Mouse (Mus musculus) spleen, adult 12 weeks (tissue): Measurements from ENCODE around the gene Ctdsp1.
A peak's percentile ranks its signal among the peaks of the same experiment; 100 is the strongest.

Source experiments
- DNase-seq: peaks from one replicate; pipeline ENCODE4 v3.0.0; 2022; ENCODE audit warnings: low spot score

Gene Ctdsp1

DNA sequence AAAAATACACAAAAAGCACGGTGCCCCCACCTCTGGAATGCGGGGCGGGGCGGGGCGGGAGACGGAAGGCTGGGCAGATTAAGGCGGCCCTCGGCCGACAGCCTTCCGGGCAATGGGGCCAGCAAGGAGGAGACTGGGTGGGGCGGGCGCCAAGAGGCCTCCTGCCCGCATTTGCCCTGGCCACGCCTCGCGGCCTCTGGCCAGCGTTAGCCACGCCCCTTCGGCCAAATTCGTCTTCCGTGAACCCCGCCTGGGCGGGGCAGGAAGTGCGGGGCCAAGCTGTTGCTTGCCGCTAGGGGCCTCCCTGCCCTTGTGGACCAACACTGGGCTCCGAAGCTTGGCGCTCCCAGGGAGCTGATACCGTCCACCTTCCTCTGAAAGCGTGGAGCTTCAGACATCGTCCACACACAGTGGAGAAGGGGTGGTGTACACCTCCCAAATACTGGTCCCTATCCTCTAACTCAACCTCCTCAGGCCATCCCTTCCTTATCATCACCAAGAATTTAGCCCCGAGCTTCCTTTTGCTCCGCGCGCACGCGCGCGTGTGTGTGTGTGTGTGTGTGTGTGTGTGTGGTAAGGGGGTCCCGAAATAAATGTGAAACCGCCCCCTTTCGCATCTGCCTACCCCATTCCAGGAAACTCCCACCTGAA is 6.1 kb downstream of the Ctdsp1 start:
- DNase-seq = peak; percentile 96

GRCm38 (mm10) chr1:74397919-74398451 is 6.7 kb downstream of the Ctdsp1 start:
- peak; percentile 71 for DNase-seq

- DNase-seq = no peak
Observed at GRCm38 (mm10) chr1:74400531-74400930, 9.2 kb downstream of the Ctdsp1 start.

DNA sequence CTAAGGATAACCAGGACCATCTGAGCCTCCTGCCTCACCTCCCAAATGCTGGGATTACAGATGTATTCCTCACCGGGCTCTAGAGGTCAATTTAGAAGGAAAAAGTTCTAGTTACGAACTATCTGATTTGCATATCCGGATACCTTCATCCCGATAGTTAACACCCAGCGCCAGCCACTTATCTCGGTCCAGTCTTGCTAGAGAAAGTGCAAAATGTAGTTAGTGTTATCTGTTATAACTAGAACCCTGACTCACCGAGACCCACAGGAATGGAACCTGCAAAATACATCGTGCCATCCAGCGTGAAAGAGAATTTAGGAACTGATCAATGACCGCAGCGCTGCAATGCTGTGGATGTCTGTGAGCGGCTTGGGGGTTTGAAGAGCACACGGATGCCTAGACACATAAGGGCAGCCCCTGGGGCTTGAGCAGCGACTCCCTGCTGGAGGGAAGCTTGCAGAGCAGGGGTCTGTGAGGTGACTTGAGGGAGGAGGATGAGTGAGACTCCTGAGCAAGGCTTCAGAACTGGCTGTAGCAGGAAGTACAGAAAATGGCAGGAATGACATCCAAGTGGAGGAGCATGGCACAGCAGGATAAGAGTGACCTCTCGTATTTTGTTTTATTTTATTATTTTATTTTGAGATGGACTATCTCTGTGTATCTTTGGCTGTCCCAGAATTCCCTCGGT is 9.8 kb downstream of the Ctdsp1 start:
- DNase-seq = no peak

- no peak for DNase-seq
Observed at GRCm38 (mm10) chr1:74404206-74404605, 12.9 kb downstream of the Ctdsp1 start.

- DNase-seq = no peak
Observed at GRCm38 (mm10) chr1:74408589-74409504, 17.5 kb downstream of the Ctdsp1 start, which contains the start of gene Vil1. Gene Vil1 (plus strand): TSS chr1:74409376.

- no peak for DNase-seq
Observed at GRCm38 (mm10) chr1:74411753-74412325, 20.5 kb downstream of the Ctdsp1 start.

DNA sequence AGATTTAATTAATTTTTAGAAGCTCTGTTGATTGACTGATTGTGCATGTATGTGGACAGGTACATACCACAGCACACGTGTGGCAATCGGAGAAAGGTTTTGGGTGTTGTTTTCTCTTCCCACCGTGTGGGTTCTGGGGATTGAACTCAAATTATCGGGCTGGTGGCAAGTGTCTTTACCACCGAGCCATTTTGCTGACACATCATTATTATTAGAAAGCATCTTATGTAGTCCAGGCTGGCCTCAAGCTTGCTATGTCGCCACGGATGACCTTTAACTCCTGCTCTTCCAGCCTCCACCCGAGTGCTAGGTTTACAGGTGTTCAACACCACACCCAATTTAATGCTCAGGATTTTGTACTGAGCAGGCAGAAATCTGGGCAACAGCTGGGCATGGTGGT is 21.4 kb downstream of the Ctdsp1 start:
- DNase-seq = no peak

DNA sequence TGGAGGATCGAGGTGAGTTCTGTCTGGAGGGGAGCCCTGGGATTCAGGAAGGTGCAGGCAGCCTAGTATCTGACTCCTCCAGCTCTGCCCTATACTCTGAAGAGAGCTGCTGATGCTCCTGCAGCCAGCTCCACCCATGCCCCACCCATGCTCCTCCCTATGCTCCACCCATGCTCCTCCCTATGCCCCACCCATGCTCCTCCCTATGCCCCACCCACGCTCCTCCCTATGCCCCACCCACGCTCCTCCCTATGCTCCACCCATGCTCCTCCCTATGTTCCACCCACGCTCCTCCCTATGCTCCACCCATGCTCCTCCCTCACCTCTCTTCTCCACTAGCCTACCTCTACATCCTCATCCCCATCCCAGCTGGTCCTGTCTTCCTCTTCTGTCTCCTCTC is 23.8 kb downstream of the Ctdsp1 start:
- DNase-seq = no peak

DNA sequence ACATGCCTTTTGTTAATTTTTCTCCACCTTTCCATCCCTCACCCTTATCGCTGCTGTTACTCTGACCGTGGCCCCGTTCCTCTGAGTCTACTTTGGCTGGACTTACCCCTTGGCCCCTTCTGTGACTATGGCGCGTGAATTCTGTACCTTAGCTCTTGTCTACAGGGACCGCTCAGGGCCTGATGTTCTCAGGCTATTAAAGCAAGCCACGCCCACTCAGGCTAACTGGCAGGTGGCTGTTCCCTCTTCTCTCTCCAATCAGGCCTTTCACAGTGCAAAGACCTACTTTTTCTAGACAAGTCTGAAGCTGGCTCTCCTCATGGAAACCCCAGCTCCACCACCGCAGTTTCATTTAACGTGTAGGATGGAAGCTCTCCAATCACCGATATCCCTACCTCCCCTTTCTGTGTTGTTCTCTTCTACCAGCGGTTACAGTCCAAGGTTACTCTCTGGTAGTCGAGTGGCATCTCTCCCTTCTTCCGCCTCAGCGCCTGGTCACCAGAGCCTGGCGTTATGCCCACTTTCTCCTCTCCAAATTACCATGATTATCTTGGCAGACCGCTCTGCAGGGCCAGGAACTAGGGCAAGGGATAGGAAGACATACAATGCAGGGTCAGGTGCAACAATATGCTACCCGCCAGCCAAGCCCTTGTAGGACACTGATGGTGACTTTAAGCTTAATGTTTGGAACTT is 27.6 kb downstream of the Ctdsp1 start:
- no peak for DNase-seq

GRCm38 (mm10) chr1:74419440-74419794 is 28.1 kb downstream of the Ctdsp1 start:
- DNase-seq = no peak

DNA sequence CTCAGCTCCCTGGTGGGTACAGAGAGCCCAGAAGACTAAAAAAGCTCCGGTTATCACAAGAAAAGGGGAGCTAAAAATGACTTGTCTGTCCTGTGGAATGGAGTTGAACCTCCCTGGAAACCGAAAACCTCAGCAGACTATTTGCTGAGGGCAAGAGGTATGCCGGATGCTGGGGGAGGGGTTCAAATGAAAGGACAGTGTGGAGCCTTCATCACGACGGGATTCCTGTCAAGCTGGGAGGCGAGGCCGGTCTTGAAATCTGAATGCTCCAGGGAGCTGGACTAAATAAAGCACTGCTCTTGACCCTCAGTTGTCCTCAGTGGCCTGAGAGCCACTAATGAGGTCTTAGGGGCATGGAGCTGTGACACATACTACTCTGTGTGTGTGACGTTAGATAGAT is 31.8 kb downstream of the Ctdsp1 start:
- DNase-seq = no peak

- no peak for DNase-seq
Observed at GRCm38 (mm10) chr1:74425845-74426244, 34.5 kb downstream of the Ctdsp1 start.

DNA sequence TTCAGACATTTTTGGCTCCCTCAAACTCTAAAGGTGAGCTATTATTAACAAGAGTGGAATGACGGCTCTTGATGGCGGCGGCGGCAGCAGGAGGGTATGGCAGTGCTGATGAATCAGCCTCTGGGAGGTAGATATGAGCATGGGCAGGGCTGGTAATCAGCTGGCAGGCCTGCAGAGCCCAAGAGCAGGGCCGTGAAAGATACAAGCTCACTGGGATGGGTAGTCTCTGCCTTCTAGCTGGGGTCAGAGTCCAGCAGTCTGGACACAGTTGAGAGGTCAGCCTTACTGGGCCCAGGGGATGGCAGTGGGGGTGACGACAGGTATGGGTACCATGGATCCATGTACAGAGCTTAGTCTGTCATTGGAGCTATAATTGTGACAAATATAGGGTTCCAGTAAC is 41.9 kb downstream of the Ctdsp1 start:
- DNase-seq = no peak

DNA sequence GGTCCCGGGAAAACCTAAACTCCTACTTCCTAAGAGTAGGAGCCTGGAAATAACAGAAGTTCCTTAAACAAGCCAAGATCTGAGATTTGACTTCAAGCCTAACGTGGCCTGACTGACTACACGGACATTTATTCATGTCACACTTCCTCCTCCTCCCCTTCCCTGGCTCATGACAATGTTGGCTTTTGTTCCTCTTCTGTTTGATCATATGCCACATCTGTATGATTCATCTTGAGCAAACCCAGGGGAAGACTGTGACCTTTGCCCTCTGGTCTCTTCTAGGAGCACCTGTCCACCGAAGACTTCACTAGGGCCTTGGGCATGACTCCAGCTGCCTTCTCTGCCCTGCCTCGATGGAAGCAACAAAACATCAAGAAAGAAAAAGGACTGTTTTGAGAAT is 43.3 kb downstream of the Ctdsp1 start:
- no peak for DNase-seq

GRCm38 (mm10) chr1:74435563-74435962 is 44.3 kb downstream of the Ctdsp1 start:
- no peak for DNase-seq

DNA sequence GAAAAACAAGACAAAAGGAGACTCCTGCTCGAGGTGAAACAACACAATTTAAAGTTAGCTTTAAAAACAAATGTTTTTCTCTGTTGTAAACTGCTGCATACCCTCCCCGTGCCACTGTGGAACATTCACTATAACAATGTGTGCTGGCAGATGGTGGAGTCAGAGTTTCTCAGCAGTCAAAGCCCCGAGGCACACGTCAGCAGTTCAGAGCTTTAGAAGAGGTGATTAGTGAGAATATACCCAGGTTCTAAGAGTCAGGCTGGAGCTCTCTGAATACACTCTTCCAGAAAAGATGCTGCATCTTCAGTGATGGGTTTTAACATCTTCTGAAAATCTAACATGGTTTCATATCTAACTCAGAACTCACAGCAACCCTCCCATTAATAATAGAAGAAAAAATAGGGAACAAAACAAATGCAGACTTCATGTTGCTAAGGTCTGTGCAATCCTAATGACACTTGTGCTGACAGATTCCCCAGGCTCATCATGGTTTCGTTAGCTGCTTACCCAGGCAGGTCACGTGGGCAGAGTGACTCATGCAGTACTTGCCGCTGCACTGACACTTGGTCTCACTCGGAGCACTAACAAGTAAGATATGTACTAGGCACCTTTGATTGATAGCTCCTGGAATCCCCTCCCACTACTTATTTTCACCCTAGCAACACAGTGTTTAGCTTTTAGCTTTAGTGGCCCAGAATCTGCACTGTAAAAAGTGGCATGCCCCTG is 46.6 kb downstream of the Ctdsp1 start:
- DNase-seq = no peak

- no peak for DNase-seq
Observed at GRCm38 (mm10) chr1:74439166-74439876, 48.0 kb downstream of the Ctdsp1 start.

- DNase-seq = no peak
Observed at GRCm38 (mm10) chr1:74444538-74444937, 53.2 kb downstream of the Ctdsp1 start.
